Mouse (Mus musculus): ENCODE measurements at regions not wholly inside any gene's neighbourhood (a gene's known extent, or its start where the extent isn't known, plus 50 kb on each side); places are given as distances from the start of the nearest gene placed in this dataset.
A peak's percentile ranks its signal among the peaks of the same experiment; 100 is the strongest.

GRCm38 (mm10) chr2:148558365-148558764, 114.0 kb upstream of the Nxt1 start:
- DNase-seq: no peak

GRCm38 (mm10) chr2:148551207-148551606, 107.8 kb upstream of the Cd93 start:
- DNase-seq: no peak

- no peak for DNase-seq
These were observed 106.3 kb upstream of the Cd93 start for GRCm38 (mm10) chr2:148549618-148550017.

GRCm38 (mm10) chr2:148542340-148542739, 99.0 kb upstream of the Cd93 start:
- DNase-seq: no peak

- no peak for DNase-seq
These were observed 94.6 kb upstream of the Cd93 start for GRCm38 (mm10) chr2:148537914-148538510.

GRCm38 (mm10) chr2:148537251-148537650, 93.9 kb upstream of the Cd93 start:
- no peak for DNase-seq

- no peak for DNase-seq
These were observed 93.2 kb upstream of the Cd93 start for GRCm38 (mm10) chr2:148536608-148537007.

- peak; percentile 20 to 26 for DNase-seq
These were observed 92.3 kb upstream of the Cd93 start for GRCm38 (mm10) chr2:148535562-148536180.

- no peak for DNase-seq
These were observed 88.7 kb upstream of the Cd93 start for GRCm38 (mm10) chr2:148532051-148532450.

- DNase-seq: no peak
These were observed 87.2 kb upstream of the Cd93 start for GRCm38 (mm10) chr2:148530546-148530945.

- DNase-seq: no peak
These were observed 86.5 kb upstream of the Cd93 start for GRCm38 (mm10) chr2:148529900-148530299.

- DNase-seq: no peak
These were observed 84.4 kb upstream of the Cd93 start for GRCm38 (mm10) chr2:148527755-148528154.

- no peak for DNase-seq
These were observed 82.1 kb upstream of the Cd93 start for GRCm38 (mm10) chr2:148525496-148525895.

GRCm38 (mm10) chr2:148523401-148523800, 80.0 kb upstream of the Cd93 start:
- DNase-seq: no peak

- DNase-seq: no peak
These were observed 79.6 kb upstream of the Cd93 start for GRCm38 (mm10) chr2:148522936-148523335.

GRCm38 (mm10) chr2:148521966-148522575, 78.7 kb upstream of the Cd93 start:
- DNase-seq: no peak

- DNase-seq: no peak
These were observed 76.9 kb upstream of the Cd93 start for GRCm38 (mm10) chr2:148520291-148520690.

- DNase-seq: no peak
These were observed 76.4 kb upstream of the Cd93 start for GRCm38 (mm10) chr2:148519689-148520290.

- DNase-seq: no peak
These were observed 74.5 kb upstream of the Cd93 start for GRCm38 (mm10) chr2:148517906-148518305.

GRCm38 (mm10) chr2:148510008-148510681, 66.8 kb upstream of the Cd93 start:
- DNase-seq: no peak

- no peak for DNase-seq
These were observed 66.0 kb upstream of the Cd93 start for GRCm38 (mm10) chr2:148509357-148509756.

- DNase-seq: no peak
These were observed 64.2 kb upstream of the Cd93 start for GRCm38 (mm10) chr2:148507523-148507922.

GRCm38 (mm10) chr2:148506966-148507365, 63.6 kb upstream of the Cd93 start:
- DNase-seq: no peak

Data from cerebellum, postnatal 14 days (tissue).